Mouse (Mus musculus) liver, postnatal 0 days (tissue): Measurements from ENCODE around the gene Alox5.

Experiments
- CTCF ChIP-seq: sonication (generic); IDR thresholded peaks from 2 replicates; pipeline ENCODE4 v1.5.1; 2016; ENCODE audit warnings: antibody characterized with exemption, low read depth
- EP300 ChIP-seq: IDR thresholded peaks from 2 replicates; pipeline ENCODE4 v1.6.1; 2016; ENCODE audit warnings: antibody characterized with exemption, low read depth, mild to moderate bottlenecking

DNA sequence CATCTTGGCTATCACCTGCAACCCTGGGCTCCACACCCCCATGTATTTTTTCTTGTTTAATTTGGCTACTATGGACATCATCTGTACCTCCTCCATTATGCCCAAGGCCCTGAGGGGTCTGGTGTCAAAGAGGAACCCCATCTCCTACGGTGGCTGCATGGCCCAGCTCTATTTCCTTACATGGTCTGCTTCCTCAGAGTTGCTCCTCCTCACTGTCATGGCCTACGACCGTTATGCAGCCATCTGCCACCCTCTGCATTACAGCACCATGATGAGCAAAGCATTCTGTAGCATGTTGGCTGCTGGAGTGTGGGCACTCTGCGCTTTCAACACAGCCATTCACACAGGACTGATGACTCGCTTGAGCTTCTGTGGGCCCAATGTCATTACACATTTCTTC, 32.8 kb upstream of the Alox5 start:
- TF ChIP-seq EP300 (no peak), CTCF (no peak)
